Mouse (Mus musculus): ENCODE data around the gene Rabl3. TPM values are rescaled to one million over a fixed set of nuclear protein-coding genes. Genes with fewer than 3 reads are reported as not detected.

Rabl3 gene
- polyA plus RNA-seq, 1 experiment from 2014 or later: 34.5 TPM

Other genes with a start within 250 kb of the Rabl3 start
- 0.14 and 0.18 TPM in 2 replicates for gene Stxbp5l, start 154.9 kb upstream of the Rabl3 start, polyA plus RNA-seq (2016; fragmentation: Nextera tagmentation; extraction: Ambion mirVana)
- 25.9 and 28.5 TPM in 2 replicates for gene Gtf2e1, start 96 bp upstream of the Rabl3 start, polyA plus RNA-seq (2016; fragmentation: Nextera tagmentation; extraction: Ambion mirVana)
- 0.43 and 0.49 TPM in 2 replicates for gene Hgd, start 40.3 kb downstream of the Rabl3 start, polyA plus RNA-seq (2016; fragmentation: Nextera tagmentation; extraction: Ambion mirVana)
- 94.1 and 110 TPM in 2 replicates for gene Ndufb4, start 114.6 kb downstream of the Rabl3 start, polyA plus RNA-seq (2016; fragmentation: Nextera tagmentation; extraction: Ambion mirVana)
- gene Fstl1, start 237.0 kb downstream of the Rabl3 start, polyA plus RNA-seq (2016; fragmentation: Nextera tagmentation; extraction: Ambion mirVana): 558 and 559 TPM in 2 replicates